Mouse (Mus musculus): ENCODE measurements around the gene Cap1.

Gene Cap1

DNA sequence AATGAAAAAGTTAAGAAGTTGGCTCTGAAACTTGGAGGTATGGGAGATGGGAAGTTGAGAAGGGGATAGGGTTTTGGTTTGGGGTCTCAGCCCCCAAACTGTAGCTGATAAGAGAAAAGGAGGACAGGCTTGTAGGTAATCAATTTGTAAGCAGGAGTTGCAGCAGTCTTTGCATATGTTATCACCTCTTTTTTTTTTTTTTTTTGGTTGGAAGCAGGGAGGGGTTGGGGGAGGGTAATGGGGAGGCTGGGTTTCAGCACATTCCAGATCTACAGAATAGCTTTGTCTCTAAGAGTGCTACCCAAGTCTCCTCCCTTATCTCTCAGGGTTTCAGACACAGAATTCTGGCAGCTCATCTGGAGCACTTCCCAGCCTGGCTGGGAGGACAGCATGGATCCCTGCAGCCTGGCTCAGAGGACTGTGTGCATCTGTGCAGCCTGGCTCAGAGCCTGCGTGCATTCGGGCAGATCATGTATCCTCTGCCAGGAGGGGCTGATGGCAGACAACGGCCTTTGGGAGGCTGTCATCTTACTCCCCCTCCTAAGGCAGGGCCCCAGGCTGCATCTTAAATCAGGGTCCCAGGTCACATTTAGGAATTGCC is 5.1 kb upstream of the Cap1 start:
- DNase-seq (ENCODE audit: extremely low read depth, low read depth, low spot score): no peak

GRCm38 (mm10) chr4:122887336-122887735 is 1.5 kb upstream of the Cap1 start:
- no peak for DNase-seq (ENCODE audit: extremely low read depth, low read depth, low spot score)

DNA sequence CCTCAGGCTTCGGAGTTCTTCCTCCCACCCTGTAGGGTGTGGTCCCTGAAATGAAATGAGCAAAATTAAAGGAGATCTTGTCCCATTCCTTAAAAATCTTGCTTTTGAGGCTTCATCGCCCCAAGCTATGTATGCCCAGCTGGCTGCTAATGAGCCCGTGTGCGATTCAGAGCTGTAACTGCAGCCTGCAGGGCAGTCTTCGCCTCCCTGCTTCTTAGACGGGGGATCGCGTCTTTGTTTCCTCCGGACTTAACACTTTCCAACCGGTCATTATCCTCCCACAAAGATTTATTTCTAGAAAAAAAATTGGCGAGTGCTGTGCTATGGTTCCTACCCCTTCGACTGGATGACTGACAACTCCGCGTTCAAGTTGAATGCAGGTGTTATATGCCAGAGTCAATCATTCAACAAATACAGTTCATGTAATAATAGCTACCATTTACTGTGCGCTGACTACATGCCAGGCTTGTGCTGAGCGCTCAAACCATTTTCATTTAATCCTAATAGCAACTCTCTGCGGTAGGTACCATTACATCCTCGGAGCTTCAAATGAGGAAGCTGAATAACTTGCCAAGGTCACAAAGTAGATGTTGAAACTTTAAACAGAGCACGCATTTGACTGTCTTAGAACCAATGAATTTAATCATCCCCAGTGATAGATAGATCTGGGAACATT is 861 bp upstream of the Cap1 start:
- DNase-seq (ENCODE audit: extremely low read depth, low read depth, low spot score): no peak

DNA sequence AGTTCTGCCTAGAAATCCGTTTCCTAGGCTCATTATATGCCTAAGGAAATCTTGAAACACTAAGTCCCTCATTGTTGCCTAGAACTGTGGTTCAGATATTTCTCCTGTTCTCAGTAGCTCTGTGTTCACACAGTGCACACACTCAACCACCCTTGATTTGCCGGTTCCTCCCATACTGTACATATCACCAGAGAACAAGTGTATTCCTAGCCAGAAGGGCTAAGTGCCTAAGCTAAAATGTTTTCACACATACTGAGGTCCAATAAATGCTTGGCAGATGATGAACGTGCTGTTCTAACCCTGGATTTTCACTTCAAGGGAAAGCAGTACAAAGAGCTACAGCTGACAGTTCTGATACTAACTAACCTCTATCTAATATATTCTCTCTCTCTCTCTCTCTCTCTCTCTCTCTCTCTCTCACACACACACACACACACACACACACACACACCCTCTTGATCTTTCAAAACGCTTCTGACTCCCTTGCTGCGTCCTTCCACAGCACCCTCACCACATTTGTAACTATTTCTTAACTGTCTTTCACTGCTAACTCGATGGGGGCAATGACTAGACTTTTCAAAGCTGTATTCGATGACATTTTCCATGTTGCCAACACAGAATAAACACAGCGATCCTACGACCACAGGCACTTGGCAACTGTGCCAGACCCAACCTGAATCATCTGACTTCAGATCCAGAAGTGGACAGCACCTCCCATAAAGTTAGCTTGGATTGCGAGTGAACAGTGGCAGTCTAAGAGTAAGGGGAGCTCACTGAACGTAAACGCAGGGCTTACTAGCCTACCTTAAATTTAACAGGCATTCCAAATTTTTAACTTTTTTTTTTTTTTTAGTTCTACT is 1.1 kb downstream of the Cap1 start:
- DNase-seq (ENCODE audit: extremely low read depth, low read depth, low spot score): no peak

- no peak for DNase-seq (ENCODE audit: extremely low read depth, low read depth, low spot score)
Observed at GRCm38 (mm10) chr4:122884051-122884450, 1.8 kb downstream of the Cap1 start.

GRCm38 (mm10) chr4:122883294-122883693 is 2.6 kb downstream of the Cap1 start:
- no peak for DNase-seq (ENCODE audit: extremely low read depth, low read depth, low spot score)

- no peak for DNase-seq (ENCODE audit: extremely low read depth, low read depth, low spot score)
Observed at GRCm38 (mm10) chr4:122882544-122882943, 3.3 kb downstream of the Cap1 start.

GRCm38 (mm10) chr4:122878333-122879070 is 7.4 kb downstream of the Cap1 start:
- no peak for DNase-seq (ENCODE audit: extremely low read depth, low read depth, low spot score)

GRCm38 (mm10) chr4:122873512-122873911 is 12.3 kb downstream of the Cap1 start:
- no peak for DNase-seq (ENCODE audit: extremely low read depth, low read depth, low spot score)

DNA sequence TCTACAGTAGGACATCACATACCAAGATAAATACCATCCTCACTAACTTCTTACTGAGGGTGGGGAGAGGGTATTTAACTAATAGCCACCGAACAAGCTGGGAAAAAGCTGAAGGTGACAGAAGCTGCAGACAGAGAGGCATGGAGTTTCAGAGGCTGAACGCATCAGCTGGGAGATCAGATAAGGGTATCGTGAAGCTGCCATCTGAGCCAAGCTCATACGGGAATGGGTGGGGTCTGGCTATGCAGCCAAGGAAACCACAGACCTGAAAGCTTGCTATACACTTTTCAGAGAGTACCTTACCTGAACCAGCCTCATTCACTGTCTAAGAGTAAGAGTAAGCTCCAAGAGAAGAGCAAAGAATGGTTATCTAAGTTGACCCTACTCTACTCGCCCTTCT is 12.9 kb downstream of the Cap1 start:
- DNase-seq (ENCODE audit: extremely low read depth, low read depth, low spot score): no peak

DNA sequence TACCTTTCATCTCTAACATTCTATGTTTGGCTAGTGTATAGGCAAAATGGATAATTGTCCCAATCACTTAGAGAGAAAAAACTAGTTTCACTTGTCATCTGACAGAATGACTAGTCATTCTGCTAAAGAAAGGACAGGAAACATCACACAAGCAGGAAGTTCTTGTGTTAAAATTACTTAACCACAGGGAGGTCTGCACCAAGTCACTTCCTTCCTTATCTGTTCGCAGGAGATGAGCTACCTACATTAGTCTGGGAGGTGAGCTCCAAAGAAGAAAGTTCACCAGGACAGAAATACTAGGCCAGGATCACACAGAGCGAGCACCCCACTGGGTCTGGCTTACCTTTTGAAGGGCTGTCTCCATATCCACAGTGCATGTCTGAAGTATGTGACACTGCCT is 13.9 kb downstream of the Cap1 start:
- DNase-seq (ENCODE audit: extremely low read depth, low read depth, low spot score): no peak

GRCm38 (mm10) chr4:122871269-122871668 is 14.6 kb downstream of the Cap1 start:
- DNase-seq (ENCODE audit: extremely low read depth, low read depth, low spot score): no peak

DNA sequence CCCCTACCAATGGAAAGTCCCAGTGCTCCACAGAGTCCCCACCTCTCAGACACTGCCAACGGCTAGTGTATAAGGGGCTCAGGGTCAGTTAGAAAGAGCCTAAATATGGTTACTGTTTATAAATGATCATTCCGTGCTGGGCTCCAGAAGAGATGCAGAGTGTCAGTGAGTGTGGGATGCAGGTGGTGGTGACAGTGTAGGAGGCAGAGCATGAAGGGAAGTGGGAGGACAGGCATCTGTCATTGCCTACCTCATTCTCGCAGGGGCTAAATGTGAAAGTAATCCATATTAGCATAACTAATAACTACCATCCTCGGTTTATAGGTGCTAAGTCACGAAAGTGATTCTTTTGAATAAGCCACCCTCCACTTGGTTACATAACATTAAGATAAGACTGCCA is 15.1 kb downstream of the Cap1 start:
- DNase-seq (ENCODE audit: extremely low read depth, low read depth, low spot score): no peak

DNA sequence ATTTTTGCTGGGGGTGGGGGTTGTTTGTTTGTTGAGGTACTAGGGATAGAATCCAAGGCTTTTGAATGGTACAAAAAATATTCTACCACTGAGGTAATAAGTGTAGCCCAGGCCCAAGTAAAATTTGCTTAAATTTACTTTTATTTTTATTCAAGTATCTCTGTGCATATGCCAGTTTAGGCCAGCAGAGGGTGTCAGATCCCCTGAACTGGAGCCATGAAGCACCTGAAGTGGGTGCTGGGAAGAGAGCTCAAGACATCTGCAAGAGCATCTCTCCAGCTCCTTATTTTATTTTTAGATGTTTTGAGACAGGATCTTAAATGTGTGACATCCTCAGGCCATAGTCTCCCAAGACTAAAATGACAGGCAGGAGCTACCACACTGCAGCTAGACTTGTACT is 15.8 kb downstream of the Cap1 start:
- no peak for DNase-seq (ENCODE audit: extremely low read depth, low read depth, low spot score)

GRCm38 (mm10) chr4:122868041-122868440 is 17.8 kb downstream of the Cap1 start:
- no peak for DNase-seq (ENCODE audit: extremely low read depth, low read depth, low spot score)

GRCm38 (mm10) chr4:122861836-122862235 is 24.0 kb downstream of the Cap1 start:
- no peak for DNase-seq (ENCODE audit: extremely low read depth, low read depth, low spot score)

DNA sequence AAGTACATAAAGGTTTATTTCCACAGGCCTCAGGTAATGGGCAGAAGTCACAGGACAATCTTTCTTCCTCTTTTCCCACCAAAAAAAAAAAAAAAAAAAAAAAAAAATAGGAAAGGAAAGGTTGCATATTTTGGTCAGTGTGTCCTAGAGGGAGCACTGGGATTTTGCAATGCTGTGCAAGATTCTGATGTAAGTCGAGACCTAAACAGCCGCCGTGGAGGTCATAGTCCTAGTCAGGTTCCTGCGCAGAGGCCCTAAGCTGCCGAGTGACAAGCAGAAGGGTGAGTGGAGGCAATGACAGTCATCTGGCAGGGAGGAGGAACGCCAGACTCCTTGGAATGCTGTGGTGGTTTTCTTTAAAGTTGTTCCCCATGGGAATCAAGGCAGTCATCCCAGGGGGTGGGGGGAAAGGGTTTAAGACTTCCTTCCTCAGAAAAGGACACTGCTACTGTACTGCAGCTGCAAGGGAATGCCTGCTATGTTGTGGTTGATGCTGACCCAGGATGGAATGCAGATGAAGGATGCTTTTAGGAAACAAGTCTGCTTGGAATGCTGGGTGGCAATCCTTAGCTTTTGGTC is 26.7 kb downstream of the Cap1 start:
- DNase-seq (ENCODE audit: extremely low read depth, low read depth, low spot score): no peak

- no peak for DNase-seq (ENCODE audit: extremely low read depth, low read depth, low spot score)
Observed at GRCm38 (mm10) chr4:122857909-122858308, 27.9 kb downstream of the Cap1 start.

GRCm38 (mm10) chr4:122854770-122855169 is 31.1 kb downstream of the Cap1 start:
- no peak for DNase-seq (ENCODE audit: extremely low read depth, low read depth, low spot score)

DNA sequence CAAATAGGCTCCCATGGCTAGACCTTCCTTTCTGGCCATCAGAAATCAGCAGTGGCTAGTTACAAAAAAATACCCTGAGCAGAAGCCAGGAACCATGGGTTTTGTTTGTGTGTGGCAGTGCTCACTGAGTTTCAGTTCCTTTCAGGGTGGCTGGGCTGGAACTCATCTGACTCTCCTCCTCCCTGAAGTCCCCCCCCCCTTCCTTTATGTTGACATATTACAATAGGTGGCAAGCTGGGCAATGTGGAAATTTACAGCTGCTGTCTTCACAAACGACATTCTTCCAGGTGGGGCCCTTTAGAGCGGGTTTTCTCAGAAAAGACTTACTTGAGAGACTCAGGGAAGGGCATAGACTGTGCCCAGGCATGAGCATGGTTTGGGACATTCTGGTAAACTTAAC is 32.2 kb downstream of the Cap1 start:
- no peak for DNase-seq (ENCODE audit: extremely low read depth, low read depth, low spot score)

DNA sequence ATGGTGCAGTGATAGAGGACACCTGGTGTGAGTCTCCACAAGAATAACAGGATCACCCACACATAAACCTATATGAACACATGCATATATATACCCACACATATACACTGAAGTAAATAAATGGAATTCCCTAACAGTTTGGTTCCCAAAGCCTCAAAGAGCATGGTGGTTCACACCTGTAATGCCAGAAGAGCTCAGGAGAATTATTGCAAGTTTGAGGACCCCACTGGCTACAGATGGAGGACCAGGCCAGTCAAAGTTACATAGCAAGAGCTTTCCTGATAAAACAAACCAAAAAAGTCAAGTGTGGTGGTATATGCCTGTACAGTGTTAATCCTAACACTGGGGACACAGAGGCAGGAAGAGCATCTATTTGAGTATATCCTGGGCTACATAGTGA is 34.3 kb downstream of the Cap1 start:
- DNase-seq (ENCODE audit: extremely low read depth, low read depth, low spot score): no peak

Measured in fat pad, adult 2 months (tissue).